Mouse (Mus musculus) hindbrain, embryonic 14.5 days (tissue): ENCODE results near the gene Kctd17. TPM values are rescaled to one million over a fixed set of nuclear protein-coding genes. Genes with fewer than 3 reads are reported as not detected.
A peak's percentile ranks its signal among the peaks of the same experiment; 100 is the strongest.

Experiments
- ATAC-seq: fragments of 200-750 bp; cut with Nextera tagmentation; 2 replicates; pipeline ENCODE4 v1.8.0; 2017; ENCODE audit warnings: moderate number of reproducible peaks, mild to moderate bottlenecking, moderate TSS enrichment, moderate library complexity; ENCODE audit not compliant: low FRiP score
- DNase-seq: peaks from one replicate; pipeline ENCODE4 v3.0.0-alpha.2; 2015; ENCODE audit warnings: low spot score
- H3K27ac ChIP-seq: fragments of 300-500 bp; sonication (generic); 2 replicates; pipeline ENCODE4 v1.5.1; 2014; ENCODE audit warnings: mild to moderate bottlenecking, moderate library complexity
- H3K27me3 ChIP-seq: fragments of 300-500 bp; sonication (generic); 2 replicates; pipeline ENCODE4 v1.6.1; 2014; ENCODE audit warnings: mild to moderate bottlenecking, low read length, mixed read lengths; ENCODE audit not compliant: control insufficient read depth, insufficient read depth
- H3K36me3 ChIP-seq: fragments of 300-500 bp; sonication (generic); replicated peaks from 2 replicates; pipeline ENCODE4 v1.6.1; 2014; ENCODE audit not compliant: control insufficient read depth, insufficient read depth
- H3K4me1 ChIP-seq: fragments of 300-500 bp; sonication (generic); replicated peaks from 2 replicates; pipeline ENCODE4 v1.6.1; 2014; ENCODE audit warnings: antibody characterized with exemption, low read length, mixed read lengths; ENCODE audit not compliant: control insufficient read depth, insufficient read depth
- H3K4me2 ChIP-seq: fragments of 300-500 bp; sonication (generic); replicated peaks from 2 replicates; pipeline ENCODE4 v1.6.1; 2014; ENCODE audit warnings: mild to moderate bottlenecking, moderate library complexity
- H3K4me3 ChIP-seq: fragments of 300-500 bp; sonication (generic); replicated peaks from 2 replicates; pipeline ENCODE4 v1.5.1; 2014; ENCODE audit warnings: mild to moderate bottlenecking, low read length
- H3K9ac ChIP-seq: fragments of 300-500 bp; sonication (generic); 2 replicates; pipeline ENCODE4 v1.6.1; 2014
- H3K9me3 ChIP-seq: fragments of 300-500 bp; sonication (generic); 2 replicates; pipeline ENCODE4 v1.6.1; 2016; ENCODE audit warnings: low read length; ENCODE audit not compliant: control insufficient read depth
- WGBS: fragments of 180-500 bp; shearing (Covaris S2); extraction: QIAGEN DNeasy Blood & Tissue Kit; methylation state at CpG from one replicate; pipeline ENCODE4 v1.1.7; 2014; 5-methylcytosine and 5-hydroxymethylcytosine counted together
- polyA plus RNA-seq: library from polyadenylated mRNA; unstranded; fragments of >200 nt; fragmentation: Nextera tagmentation; extraction: Ambion mirVana; gene quantifications from 2 replicates; pipeline ENCODE4 v1.2.1, GENCODE M21; 2014

Gene Kctd17
- polyA plus RNA-seq = 134 and 141 TPM in 2 replicates

- peak within 1 kb of the TSS; percentile 94 for H3K9ac ChIP-seq
- 1% methylated on average over 43 of the region's 52 CpGs for WGBS
- H3K36me3 ChIP-seq = peaks cover 19% of the 10 kb centered on the region
- peak within 1 kb of the TSS; percentile 96 for H3K4me3 ChIP-seq
- H3K27me3 ChIP-seq = no peaks in the 10 kb centered on the region
- H3K4me2 ChIP-seq = peak within 1 kb of the TSS; percentile 95
- H3K9me3 ChIP-seq = no peaks in the 10 kb centered on the region
- peak within 1 kb of the TSS; percentile 82 for H3K27ac ChIP-seq
- peaks cover 16% of the 10 kb centered on the region; the same call in 1 of the 2 replicates for H3K4me1 ChIP-seq
- DNase-seq (peak; percentile 80), ATAC-seq (peak; percentile 88)
These were observed at the start of gene Kctd17 for GRCm38 (mm10) chr15:78428391-78429138. Kctd17 (plus strand) TSS chr15:78428564.

DNA sequence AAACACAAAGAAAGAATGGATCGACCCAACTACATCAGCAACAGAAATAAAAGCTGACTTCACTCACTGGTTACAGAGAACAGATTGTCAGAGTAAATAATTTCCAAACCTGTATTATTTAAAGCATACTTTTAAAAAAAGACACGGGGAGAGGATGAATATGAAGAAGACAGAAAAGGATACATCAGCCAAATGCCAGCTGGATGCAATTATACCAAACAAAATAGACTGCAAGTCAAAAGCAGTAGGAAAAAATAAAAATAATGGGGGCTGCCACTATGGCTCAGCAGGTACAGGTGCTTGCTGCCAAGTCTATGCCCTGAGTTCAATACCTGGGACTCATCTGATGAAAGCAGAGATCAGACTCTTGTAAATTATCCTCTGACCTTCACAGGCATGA, 48.2 kb upstream of the Kctd17 start:
- no peaks in the 10 kb centered on the region for H3K36me3 ChIP-seq
- no peak overlapping the region for H3K4me3 ChIP-seq
- no peak overlapping the region for H3K9ac ChIP-seq
- H3K4me1 ChIP-seq = peaks cover 6% of the 10 kb centered on the region; the same call in 1 of the 2 replicates
- no peaks in the 10 kb centered on the region for H3K9me3 ChIP-seq
- ATAC-seq = no peak
- no peak overlapping the region for H3K4me2 ChIP-seq
- no peak overlapping the region for H3K27ac ChIP-seq
- H3K27me3 ChIP-seq = no peaks in the 10 kb centered on the region
- WGBS = 75% methylated on average over 2 of the region's 2 CpGs
- no peak for DNase-seq

- no peak for DNase-seq
- WGBS = 64% methylated on average over 4 of the region's 4 CpGs
- H3K4me3 ChIP-seq = no peak overlapping the region
These were observed 47.6 kb upstream of the Kctd17 start for GRCm38 (mm10) chr15:78380741-78381140.

DNA sequence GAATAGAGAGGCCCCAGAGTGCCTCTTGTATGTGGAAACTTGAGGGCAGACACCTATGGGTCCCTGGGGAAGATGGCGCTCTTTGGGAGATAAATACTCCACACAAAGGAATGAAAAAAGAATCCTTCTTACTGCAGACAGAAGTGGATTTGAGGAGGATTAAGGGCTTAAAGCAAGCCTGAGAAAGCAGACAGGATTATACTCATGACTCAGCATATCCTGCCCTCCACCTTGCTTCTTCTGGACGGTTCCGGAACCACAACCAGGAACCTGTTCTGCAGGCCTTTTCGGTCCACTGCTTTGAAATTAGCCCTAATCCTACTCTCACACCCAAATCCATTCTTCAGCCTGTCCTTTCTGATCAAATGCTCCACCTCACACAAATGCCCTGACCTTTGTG, 46.2 kb upstream of the Kctd17 start:
- H3K9ac ChIP-seq = no peak overlapping the region
- H3K4me2 ChIP-seq = no peak overlapping the region
- H3K9me3 ChIP-seq = no peaks in the 10 kb centered on the region
- peaks cover 6% of the 10 kb centered on the region; the same call in 1 of the 2 replicates for H3K4me1 ChIP-seq
- H3K4me3 ChIP-seq = no peak overlapping the region
- no peak for DNase-seq
- WGBS = 92% methylated on average over 4 of the region's 4 CpGs
- H3K27me3 ChIP-seq = no peaks in the 10 kb centered on the region
- H3K27ac ChIP-seq = no peak overlapping the region
- no peak for ATAC-seq
- no peaks in the 10 kb centered on the region for H3K36me3 ChIP-seq

More at GRCm38 (mm10) chr15:78380741-78381140, 47.6 kb upstream of the Kctd17 start:
- Histone ChIP-seq H3K4me1 (peaks cover 6% of the 10 kb centered on the region; the same call in 1 of the 2 replicates), H3K9me3 (no peaks in the 10 kb centered on the region), H3K4me2 (no peak overlapping the region), H3K9ac (no peak overlapping the region), H3K27me3 (no peaks in the 10 kb centered on the region), H3K27ac (no peak overlapping the region), H3K36me3 (no peaks in the 10 kb centered on the region)
- no peak for ATAC-seq

DNA sequence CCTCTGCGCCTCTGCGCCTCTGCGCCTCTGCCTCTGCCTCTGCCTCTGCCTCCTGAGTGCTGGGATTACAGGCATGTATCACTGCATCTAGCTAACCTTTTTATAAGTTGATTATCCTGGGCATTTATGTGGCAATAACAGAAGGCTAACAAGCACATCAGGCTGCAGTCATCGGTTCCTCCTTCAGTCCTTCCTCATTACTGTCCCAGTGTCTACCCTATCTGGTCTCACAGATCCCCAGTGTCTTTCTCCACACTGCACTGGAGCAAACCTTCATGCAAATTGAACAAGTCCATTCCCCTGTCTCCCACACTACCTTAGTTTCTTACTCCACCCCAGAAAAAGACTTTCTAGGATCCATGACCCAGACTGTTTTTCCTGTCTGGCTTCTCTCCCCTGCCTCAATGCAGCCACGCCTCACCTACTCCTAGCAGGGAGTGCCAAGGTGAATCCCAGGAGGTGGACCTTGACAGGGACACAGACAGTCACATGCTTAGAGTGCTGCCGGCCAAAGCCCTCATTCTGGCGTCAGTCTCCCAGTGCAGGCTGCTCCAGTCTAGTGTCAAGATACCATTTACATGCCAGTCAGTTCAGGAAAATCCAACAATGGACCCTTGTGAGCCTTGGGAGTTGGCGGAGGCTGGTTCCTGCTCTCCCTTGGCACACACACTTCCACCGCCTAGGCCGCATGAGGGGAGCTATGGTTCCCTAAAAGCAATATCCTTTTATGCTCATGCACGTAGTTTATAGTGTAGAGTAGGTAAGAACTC, 44.7 kb upstream of the Kctd17 start:
- H3K27me3 ChIP-seq = no peaks in the 10 kb centered on the region
- no peak overlapping the region for H3K4me3 ChIP-seq
- H3K9me3 ChIP-seq = no peaks in the 10 kb centered on the region
- H3K27ac ChIP-seq = peak overlapping the region; percentile 80
- no peak overlapping the region for H3K9ac ChIP-seq
- H3K36me3 ChIP-seq = no peaks in the 10 kb centered on the region
- H3K4me2 ChIP-seq = no peak overlapping the region
- DNase-seq (peak; percentile 48), ATAC-seq (peak; percentile 83)
- 76% methylated on average over 11 of the region's 11 CpGs for WGBS
- H3K4me1 ChIP-seq = peaks cover 6% of the 10 kb centered on the region; the same call in 1 of the 2 replicates

- Histone ChIP-seq H3K27me3 (no peaks in the 10 kb centered on the region), H3K36me3 (no peaks in the 10 kb centered on the region), H3K4me1 (peaks cover 6% of the 10 kb centered on the region; the same call in 1 of the 2 replicates), H3K27ac (peak overlapping the region; percentile 80), H3K9me3 (no peaks in the 10 kb centered on the region), H3K4me2 (no peak overlapping the region), H3K4me3 (no peak overlapping the region), H3K9ac (no peak overlapping the region)
- peak; percentile 38 for DNase-seq
- WGBS = 59% methylated on average over 7 of the region's 7 CpGs
- ATAC-seq = peak; percentile 71; the same call in 1 of the 2 replicates
These were observed 43.9 kb upstream of the Kctd17 start for GRCm38 (mm10) chr15:78384220-78385116.

DNA sequence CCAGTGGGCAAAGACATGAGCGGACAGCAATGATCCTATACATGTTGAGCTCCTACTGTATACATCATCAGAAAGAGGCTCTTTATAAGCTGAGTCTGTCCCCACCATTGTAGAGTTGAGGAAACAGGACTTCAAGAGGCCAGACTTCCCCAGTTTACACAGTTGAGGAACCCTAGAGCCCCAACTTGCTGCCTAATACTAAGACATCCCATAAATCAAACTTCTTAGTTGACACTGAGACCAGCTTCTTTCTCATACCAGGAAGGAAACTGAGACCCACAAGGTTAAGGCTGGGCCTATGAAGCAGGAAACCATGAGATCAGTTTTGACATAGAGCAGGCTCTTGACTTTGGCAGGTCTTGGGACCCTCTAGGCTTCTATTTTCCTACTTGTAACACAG, 42.8 kb upstream of the Kctd17 start:
- no peak overlapping the region for H3K4me3 ChIP-seq
- H3K36me3 ChIP-seq = no peaks in the 10 kb centered on the region
- H3K9me3 ChIP-seq = no peaks in the 10 kb centered on the region
- H3K27ac ChIP-seq = no peak overlapping the region; the same call in 1 of the 2 replicates
- DNase-seq (no peak), ATAC-seq (no peak)
- peaks cover 6% of the 10 kb centered on the region; the same call in 1 of the 2 replicates for H3K4me1 ChIP-seq
- no peak overlapping the region for H3K4me2 ChIP-seq
- H3K27me3 ChIP-seq = no peaks in the 10 kb centered on the region
- no peak overlapping the region for H3K9ac ChIP-seq
- WGBS = 94% methylated on average over 1 of the region's 1 CpGs

- H3K36me3 ChIP-seq = no peaks in the 10 kb centered on the region
- H3K4me3 ChIP-seq = no peak overlapping the region
- no peak overlapping the region for H3K27ac ChIP-seq
- ATAC-seq = no peak
- no peak overlapping the region for H3K9ac ChIP-seq
- 83% methylated on average over 3 of the region's 3 CpGs for WGBS
- H3K4me2 ChIP-seq = no peak overlapping the region
- H3K9me3 ChIP-seq = no peaks in the 10 kb centered on the region
- DNase-seq = no peak
- H3K27me3 ChIP-seq = no peaks in the 10 kb centered on the region
- no peaks in the 10 kb centered on the region for H3K4me1 ChIP-seq
These were observed 37.5 kb upstream of the Kctd17 start for GRCm38 (mm10) chr15:78390855-78391254.
